Mouse (Mus musculus) CD8-positive naive resting alpha-beta T cell, adult 2 months (primary cell): ENCODE data around the gene Tchhl1.
"Not testable (repeated sequence)": the region's sequence is repeated elsewhere in the genome, so short reads cannot be mapped to it uniquely, and the experiment has no call there.

Experiments used
- DNase-seq, 2 experiments: peaks; one replicate each; pipeline ENCODE4 v3.0.0; 2022; ENCODE audit warnings: low read depth in 2 of 2, low spot score in 2 of 2

Gene Tchhl1

DNA sequence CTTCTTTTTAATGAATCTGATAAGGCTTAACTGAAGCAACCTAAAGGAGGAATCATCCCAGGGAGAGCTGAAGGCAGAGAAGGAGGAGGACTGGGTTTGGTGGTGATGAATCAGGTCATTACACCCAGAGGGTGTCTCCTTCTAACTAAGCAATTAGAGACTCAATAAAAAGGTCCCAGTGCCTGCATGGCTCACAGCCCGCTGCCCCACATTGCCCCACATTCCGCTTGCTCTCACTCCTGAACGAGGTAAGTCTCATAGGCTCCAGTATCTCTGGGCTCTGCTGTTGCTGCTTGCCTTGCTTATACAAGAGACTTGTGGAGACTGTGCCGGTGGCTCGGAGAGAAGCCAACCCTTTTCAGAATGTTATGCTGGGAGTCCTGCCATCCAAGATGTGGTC, at the start of gene Tchhl1:
Gene Tchhl1, plus strand, starts transcription at position 194 of the 400 bp plus-strand sequence.
- no peak for DNase-seq

- DNase-seq: no peak
These were observed 36.9 kb upstream of the Tchhl1 start for GRCm38 (mm10) chr3:93431673-93432072.

DNA sequence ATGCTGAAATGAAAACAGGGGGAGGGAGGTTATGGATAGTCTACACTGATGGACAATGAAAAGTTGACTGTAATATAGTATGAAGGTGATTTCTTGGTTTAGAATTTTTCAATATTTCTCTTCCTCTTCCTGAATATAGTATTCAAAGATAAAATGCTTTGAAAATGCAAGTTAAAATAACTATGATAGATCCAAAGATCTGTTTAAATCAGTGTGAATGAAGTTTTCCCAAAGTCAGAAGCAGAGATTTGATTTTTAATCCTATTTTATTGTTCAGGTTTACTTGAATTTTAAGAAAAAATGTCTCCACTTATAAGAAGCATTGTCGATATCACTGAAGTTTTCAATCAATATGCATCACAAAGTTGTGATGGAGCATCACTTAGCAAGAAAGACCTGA, 26.5 kb upstream of the Tchhl1 start, which contains the start of gene Tchh:
Gene Tchh, plus strand, starts transcription at position 301 of the 400 bp plus-strand sequence.
- no peak for DNase-seq

- no peak for DNase-seq
These were observed 25.0 kb upstream of the Tchhl1 start for GRCm38 (mm10) chr3:93443501-93444101.

- DNase-seq: peak in 1 of 2 experiments; percentile 14
These were observed 24.0 kb upstream of the Tchhl1 start for GRCm38 (mm10) chr3:93444343-93445164.

DNA sequence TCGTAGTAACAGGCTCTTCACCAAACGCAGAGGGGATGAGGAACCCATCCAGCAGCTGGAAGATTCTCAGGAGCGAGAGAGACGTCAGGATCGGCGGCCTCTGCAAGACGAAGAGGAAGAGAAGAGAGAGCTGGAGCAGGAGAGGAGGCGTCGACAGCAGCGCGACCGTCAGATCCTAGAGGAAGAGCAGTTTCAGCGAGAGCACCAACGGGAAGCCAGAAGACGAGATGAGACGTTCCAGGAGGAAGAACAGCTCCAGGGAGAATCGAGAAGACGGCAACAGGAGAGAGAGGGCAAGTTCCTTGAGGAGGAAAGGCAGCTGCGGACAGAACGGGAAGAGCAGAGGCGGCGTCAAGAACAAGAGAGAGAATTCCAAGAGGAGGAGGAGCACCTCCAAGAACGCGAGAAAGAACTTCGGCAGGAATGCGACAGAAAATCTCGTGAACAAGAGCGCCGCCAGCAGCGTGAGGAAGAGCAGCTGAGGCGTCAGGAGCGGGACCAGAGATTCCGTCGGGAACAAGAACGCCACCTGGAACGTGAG, 23.3 kb upstream of the Tchhl1 start:
- no peak for DNase-seq

DNA sequence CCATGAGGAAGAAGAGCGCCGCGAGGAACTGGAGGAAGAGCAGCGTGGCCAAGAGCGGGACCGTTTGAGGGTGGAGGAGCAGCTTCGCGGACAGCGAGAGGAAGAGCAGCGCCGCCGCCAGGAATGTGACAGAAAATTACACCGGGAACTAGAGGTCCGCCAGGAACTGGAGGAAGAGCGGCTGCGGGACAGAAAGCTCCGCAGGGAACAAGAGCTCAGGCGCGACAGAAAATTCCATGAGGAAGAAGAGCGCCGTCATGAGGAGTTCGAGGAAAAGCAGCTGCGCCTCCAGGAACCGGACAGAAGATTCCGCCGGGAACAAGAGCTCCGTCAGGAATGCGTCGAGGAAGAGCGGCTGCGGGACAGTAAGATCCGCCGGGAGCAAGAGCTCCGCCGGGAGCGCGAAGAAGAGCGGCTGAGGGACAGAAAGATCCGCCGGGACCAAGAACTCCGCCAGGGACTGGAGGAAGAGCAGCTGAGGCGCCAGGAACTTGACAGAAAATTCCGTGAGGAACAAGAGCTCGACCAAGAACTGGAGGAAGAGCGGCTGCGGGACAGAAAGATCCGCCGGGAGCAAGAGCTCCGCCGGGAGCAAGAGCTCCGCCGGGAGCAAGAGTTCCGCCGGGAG, 22.3 kb upstream of the Tchhl1 start:
- DNase-seq: no peak

DNA sequence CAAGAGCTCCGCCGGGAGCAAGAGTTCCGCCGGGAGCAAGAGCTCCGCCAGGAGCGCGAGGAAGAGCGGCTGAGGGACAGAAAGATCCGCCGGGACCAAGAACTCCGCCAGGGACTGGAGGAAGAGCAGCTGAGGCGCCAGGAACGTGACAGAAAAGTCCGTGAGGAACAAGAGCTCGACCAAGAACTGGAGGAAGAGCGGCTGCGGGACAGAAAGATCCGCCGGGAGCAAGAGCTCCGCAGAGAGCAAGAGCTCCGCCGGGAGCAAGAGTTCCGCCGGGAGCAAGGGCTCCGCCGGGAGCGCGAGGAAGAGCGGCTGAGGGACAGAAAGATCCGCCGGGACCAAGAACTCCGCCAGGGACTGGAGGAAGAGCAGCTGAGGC, 21.8 kb upstream of the Tchhl1 start:
- DNase-seq: not testable (repeated sequence)

GRCm38 (mm10) chr3:93447138-93447841, 21.3 kb upstream of the Tchhl1 start:
- no peak for DNase-seq

GRCm38 (mm10) chr3:93466556-93466955, 2.0 kb upstream of the Tchhl1 start:
- no peak for DNase-seq

DNA sequence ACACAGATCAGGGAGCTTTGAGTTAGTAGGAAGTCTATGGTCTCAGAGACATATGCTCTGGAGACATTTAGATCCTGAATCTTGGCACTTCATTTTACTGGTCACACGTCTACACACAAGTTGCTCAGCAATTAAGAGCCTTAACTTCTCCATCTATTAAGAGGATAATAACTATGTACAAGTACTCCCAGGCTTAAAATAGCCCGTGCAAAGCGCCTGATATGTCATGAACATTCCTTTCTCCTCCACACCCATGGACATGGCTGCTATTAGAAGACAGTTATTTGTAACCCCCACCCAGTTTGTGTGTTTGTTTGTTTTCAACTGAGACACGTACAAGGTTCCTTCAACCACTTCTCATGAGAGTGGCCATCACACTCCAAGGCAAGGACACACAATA, 1.4 kb upstream of the Tchhl1 start:
- no peak for DNase-seq

DNA sequence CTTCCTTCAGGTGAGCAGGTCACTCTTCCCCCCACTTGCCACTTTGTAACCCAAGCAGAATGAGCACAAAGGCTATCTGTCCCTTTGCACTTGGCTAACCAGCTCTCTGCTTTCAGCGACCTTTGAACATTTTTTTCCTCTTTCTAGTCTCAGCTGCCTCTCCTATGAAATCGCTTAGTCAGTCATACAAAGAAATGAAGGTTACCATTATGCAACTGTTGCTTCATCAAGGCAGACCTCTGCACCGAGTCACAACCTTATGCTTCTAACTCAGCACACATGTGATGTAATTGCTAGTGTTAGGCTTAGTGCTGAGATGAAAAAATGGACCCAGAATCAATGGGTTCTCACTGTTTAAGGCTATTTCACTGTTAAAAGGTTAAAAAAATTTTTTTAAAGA, 1.1 kb downstream of the Tchhl1 start:
- DNase-seq: no peak

GRCm38 (mm10) chr3:93480053-93480452, 11.5 kb downstream of the Tchhl1 start:
- DNase-seq: no peak

DNA sequence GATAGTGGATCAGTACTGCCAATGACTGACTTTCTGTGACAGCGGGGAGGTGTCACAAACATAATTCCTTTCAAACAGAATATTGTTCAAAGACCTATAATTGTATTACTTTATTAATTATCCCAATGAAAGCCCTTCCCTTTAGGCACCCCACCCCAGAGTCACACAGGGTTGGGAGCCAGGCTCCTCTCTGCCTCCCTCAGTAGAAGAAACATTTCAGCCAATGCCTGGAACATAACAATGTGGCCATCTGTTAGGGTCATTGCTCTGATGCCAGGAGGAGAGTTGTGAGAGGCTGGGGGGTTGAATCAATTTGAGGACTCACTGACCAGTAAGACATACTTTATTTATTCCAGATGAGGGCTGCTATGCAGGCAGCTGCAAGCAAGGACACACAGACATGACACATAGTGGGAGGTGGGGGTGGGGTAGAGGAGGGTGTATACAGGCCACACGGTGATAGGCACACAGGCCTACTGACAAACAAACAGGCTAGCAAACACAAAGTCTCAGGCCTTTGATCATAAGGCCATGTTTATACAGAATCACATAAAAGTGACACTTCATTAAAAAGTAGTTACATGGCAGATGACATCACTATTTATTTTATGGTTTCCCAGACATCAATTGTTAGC, 13.5 kb downstream of the Tchhl1 start:
- no peak for DNase-seq

- no peak for DNase-seq
These were observed 17.1 kb downstream of the Tchhl1 start for GRCm38 (mm10) chr3:93485611-93486010.

DNA sequence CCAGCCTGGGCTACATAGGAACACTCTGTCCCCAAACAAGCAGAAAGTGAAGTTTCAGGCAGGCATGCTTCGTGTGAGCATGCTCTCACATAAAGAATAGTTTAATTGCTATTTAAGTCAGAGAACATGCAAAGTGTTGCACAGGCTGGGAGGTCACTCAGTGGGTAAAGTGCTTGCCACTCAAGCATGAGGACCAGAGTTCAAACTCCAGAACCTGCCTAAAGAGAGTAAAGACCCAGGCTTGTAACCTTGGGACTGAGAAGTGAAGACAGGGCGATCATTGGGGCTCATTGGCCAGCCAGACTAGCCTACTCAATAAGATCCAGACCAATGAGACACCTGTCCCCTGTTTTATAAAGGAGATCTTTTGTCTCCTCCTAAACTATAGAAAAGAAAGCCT, 20.0 kb downstream of the Tchhl1 start:
- no peak for DNase-seq

GRCm38 (mm10) chr3:93492176-93492575, 23.6 kb downstream of the Tchhl1 start:
- DNase-seq: no peak

DNA sequence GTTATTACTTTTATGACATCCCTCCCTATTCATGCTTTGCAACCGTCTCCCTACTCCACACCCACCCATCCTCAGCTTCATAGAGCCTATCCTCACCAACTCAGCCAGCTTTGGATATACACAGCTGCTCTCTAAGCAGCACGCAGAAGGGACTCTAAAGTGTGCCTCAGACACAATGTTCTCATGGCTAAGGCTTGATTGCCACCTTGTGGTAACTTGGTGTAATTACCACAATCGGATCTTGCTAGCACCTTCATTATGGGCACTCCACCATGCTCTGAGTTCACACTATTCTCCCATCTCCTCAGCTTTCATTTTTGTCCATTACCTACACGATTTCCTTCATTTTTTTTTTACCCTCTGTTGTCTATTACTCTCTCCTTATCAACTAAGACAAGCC, 25.4 kb downstream of the Tchhl1 start:
- DNase-seq: peak; percentile 38 to 46

- not testable (repeated sequence) for DNase-seq
These were observed 26.2 kb downstream of the Tchhl1 start for GRCm38 (mm10) chr3:93494774-93495173.

GRCm38 (mm10) chr3:93497131-93497530, 28.6 kb downstream of the Tchhl1 start:
- no peak for DNase-seq

GRCm38 (mm10) chr3:93499129-93499528, 30.6 kb downstream of the Tchhl1 start:
- DNase-seq: no peak
